Mouse (Mus musculus) spleen, adult 2 months (tissue): Measurements from ENCODE around the gene Il23r. TPM values are rescaled to one million over a fixed set of nuclear protein-coding genes. Genes with fewer than 3 reads are reported as not detected.

Experiments used
- DNase-seq, 2 experiments: peaks; one replicate each; pipeline versions ENCODE4 v3.0.0 to v3.0.0-alpha.2; 2012 to 2021; ENCODE audit warnings: low spot score in 2 of 2, low read depth in 1 of 2
- H3K27ac ChIP-seq: fragments of 200-500 bp; 2 replicates; pipeline ENCODE4 v1.5.1; 2012; ENCODE audit warnings: low read length, inconsistent platforms; ENCODE audit not compliant: insufficient read depth
- H3K27me3 ChIP-seq: fragments of 200-500 bp; 2 replicates; pipeline ENCODE4 v1.6.1; 2012; ENCODE audit warnings: mild to moderate bottlenecking, moderate library complexity, low read length, inconsistent platforms; ENCODE audit not compliant: control insufficient read depth, insufficient read depth
- H3K36me3 ChIP-seq: fragments of 200-500 bp; 2 replicates; pipeline ENCODE4 v1.6.1; 2012; ENCODE audit warnings: mild to moderate bottlenecking, low read length, inconsistent platforms; ENCODE audit not compliant: control insufficient read depth, insufficient read depth
- H3K4me1 ChIP-seq: fragments of 200-500 bp; 2 replicates; pipeline ENCODE4 v1.6.1; 2011; ENCODE audit warnings: inconsistent platforms; ENCODE audit not compliant: control insufficient read depth, insufficient read depth, insufficient read length
- H3K4me3 ChIP-seq: fragments of 200-500 bp; 2 replicates; pipeline ENCODE4 v1.5.1; 2011; ENCODE audit warnings: mild to moderate bottlenecking, inconsistent platforms; ENCODE audit not compliant: insufficient read depth, insufficient read length; ENCODE audit errors: extremely low read depth
- CTCF ChIP-seq: fragments of 200-500 bp; IDR thresholded peaks from 2 replicates; pipeline ENCODE4 v1.5.1; 2011; ENCODE audit warnings: mild to moderate bottlenecking, inconsistent platforms; ENCODE audit not compliant: insufficient read depth, insufficient read length, insufficient replicate concordance; ENCODE audit errors: extremely low read depth
- POLR2A ChIP-seq: fragments of 200-500 bp; IDR thresholded peaks from 2 replicates; pipeline ENCODE4 v1.6.1; 2011; ENCODE audit warnings: low read depth, low read length, inconsistent platforms
- WGBS: fragments of 180-500 bp; shearing (Covaris S2); methylation state at CpG from one replicate; pipeline ENCODE4 v1.1.7; 2018; 5-methylcytosine and 5-hydroxymethylcytosine counted together
- polyA plus RNA-seq: library from polyadenylated mRNA; depleted of rRNA; stranded (reverse); fragments of >200 nt; gene quantifications from 2 replicates; pipeline ENCODE4 v1.2.3, GENCODE M21; 2012

Gene Il23r
- polyA plus RNA-seq, 1 experiment: 0.08 TPM

DNA sequence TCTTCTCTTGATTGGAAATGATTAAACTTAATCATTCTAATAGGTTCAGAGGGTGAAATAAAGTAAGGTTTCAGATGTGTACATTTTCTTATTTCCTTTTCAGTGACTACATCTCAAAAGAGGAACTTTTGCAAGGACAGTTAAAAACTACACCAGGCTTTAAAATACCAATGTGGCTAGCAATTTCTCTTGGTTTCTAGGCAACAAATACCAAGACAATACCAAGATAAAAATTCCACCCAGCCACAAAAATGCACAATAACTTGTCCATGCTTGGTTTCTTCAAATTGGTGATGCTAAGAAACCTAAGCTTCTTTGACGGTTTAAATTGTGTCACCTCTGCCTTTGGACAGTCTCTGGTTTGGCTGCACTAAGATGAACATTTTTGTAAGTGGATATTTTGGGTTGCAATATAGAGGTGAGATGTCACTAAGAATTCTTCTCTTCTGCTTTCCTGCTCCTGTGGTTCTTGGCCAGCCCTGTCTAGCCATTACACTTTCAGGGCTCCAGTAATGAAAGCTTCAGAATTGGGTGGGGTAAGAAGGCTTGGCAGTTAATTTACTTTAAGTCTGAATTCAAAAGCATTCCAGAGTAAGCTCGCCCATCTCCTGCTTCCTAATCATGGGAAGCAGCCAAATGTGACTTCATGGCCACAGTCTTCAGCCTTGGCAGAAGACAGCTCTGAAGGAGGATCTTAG is 56.8 kb downstream of the Il23r start:
- no peak overlapping the region for H3K27ac ChIP-seq
- TF ChIP-seq CTCF (no peak), POLR2A (no peak)
- no peaks in the 10 kb centered on the region for H3K36me3 ChIP-seq
- WGBS: 63% methylated on average over 2 of the region's 2 CpGs
- no peak for DNase-seq
- no peaks in the 10 kb centered on the region for H3K27me3 ChIP-seq
- no peak overlapping the region for H3K4me3 ChIP-seq
- H3K4me1 ChIP-seq: no peaks in the 10 kb centered on the region

DNA sequence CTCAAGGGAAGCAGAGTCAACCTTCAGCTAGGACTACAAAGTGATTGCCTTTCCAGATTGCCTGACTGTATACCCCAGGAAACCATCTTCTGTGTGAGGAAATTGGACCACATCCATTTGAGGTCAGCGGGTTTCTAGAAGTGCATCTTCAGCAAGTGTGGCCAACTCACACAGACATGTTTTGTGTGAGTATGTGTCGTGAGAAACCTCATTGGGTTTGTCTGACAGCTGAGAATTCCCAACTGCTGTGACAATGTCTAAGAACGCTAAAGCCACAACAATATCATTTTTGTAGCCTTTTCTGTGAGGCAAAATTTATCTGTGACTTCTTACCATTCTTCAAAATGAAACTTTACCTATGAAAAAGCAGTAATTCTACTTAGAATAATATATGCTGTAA is 59.8 kb downstream of the Il23r start:
- no peaks in the 10 kb centered on the region for H3K27me3 ChIP-seq
- no peak overlapping the region for H3K4me3 ChIP-seq
- WGBS: 53% methylated on average over 3 of the region's 3 CpGs
- H3K36me3 ChIP-seq: no peaks in the 10 kb centered on the region
- no peak overlapping the region for H3K27ac ChIP-seq
- no peaks in the 10 kb centered on the region for H3K4me1 ChIP-seq
- TF ChIP-seq CTCF (no peak), POLR2A (no peak)
- DNase-seq: no peak

DNA sequence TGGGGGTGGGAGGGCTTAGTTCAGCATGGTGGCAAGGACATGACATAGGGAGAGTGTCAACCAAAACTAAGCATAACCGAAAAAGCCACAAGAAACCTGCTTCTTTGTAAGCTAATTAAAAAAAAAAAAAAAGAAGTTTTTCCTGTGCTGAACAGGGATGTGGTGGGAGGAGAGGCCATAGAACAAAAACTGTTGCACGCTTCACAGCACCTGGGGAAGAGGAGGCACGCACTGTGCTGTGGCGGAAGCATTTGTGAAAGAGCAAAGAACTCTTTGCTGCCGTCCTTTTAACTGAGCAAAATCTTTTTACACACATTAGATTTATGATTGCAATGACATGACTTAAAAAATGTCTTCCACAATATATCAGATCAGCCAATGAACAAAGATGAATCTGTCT is 69.9 kb downstream of the Il23r start:
- H3K4me3 ChIP-seq: no peak overlapping the region
- H3K27ac ChIP-seq: no peak overlapping the region
- TF ChIP-seq CTCF (no peak), POLR2A (no peak)
- H3K36me3 ChIP-seq: no peaks in the 10 kb centered on the region
- WGBS: 24% methylated on average over 5 of the region's 5 CpGs
- H3K27me3 ChIP-seq: no peaks in the 10 kb centered on the region
- no peak for DNase-seq
- H3K4me1 ChIP-seq: no peaks in the 10 kb centered on the region

DNA sequence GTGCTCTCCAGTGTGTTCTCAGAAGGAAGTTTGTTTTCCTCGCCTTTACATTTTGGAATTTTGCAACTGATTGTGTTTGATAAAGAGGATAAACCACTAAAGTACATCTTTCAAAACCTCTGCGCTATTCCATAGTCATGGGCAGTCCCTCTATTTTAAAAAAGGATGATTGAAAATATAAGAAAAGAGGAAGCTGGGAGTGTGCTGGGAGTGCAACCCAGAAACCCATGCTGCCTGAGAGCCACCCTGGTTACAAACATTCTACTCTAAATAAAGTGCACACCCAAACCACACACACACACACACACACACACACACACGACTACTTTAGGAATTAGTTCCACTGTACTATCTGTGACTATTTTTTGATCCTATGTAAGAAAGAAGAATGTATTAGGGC is 75.1 kb downstream of the Il23r start:
- H3K4me3 ChIP-seq: no peak overlapping the region
- no peaks in the 10 kb centered on the region; the same call in 1 of the 2 replicates for H3K4me1 ChIP-seq
- WGBS: 63% methylated on average over 3 of the region's 3 CpGs
- no peaks in the 10 kb centered on the region for H3K36me3 ChIP-seq
- H3K27me3 ChIP-seq: no peaks in the 10 kb centered on the region
- no peak for DNase-seq
- TF ChIP-seq CTCF (no peak), POLR2A (no peak)
- no peak overlapping the region for H3K27ac ChIP-seq

DNA sequence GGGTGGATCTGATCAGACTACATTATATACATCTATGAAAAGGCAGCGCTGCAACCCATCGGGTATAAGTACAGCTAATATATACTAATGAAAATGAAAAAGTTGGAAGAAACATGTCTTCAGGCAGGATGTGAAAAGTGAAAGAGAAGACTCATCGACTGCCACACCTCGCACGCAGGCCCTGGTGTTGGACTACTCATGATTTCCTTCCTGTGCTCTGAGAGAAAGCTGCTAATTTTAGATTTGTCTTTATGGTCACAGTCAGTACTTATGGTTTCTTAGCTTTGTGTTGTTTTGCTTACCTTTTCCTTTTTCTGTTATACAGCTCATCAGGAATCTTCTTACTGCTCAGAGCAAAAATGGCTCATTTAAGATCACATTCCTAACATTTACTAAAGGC is 76.4 kb downstream of the Il23r start:
- Histone ChIP-seq H3K4me1 (no peaks in the 10 kb centered on the region; the same call in 1 of the 2 replicates), H3K27ac (no peak overlapping the region), H3K36me3 (no peaks in the 10 kb centered on the region), H3K4me3 (no peak overlapping the region), H3K27me3 (no peaks in the 10 kb centered on the region)
- 24% methylated on average over 5 of the region's 5 CpGs for WGBS
- TF ChIP-seq CTCF (no peak), POLR2A (no peak)
- no peak for DNase-seq

DNA sequence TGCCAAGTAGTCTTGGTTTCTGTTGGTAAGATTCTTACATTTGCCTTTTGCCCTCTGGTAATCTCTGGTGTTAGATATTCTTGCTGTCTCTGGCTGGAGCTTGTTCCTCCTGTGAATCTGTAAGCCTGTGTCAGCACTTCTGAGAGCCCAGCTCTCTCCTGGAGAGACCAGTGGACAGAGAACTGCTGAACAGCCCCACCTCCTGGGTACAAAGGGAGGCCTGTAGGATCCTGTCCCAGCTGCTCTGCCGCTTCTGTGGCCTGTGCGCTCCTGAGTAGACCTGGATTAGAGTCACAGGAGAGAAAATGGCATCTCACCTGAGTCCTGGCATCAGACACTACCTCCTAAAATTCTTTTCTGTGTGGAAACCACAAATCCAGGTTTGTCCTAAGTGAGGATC is 78.3 kb downstream of the Il23r start:
- Histone ChIP-seq H3K4me3 (no peak overlapping the region), H3K27ac (no peak overlapping the region), H3K36me3 (no peaks in the 10 kb centered on the region), H3K4me1 (no peaks in the 10 kb centered on the region; the same call in 1 of the 2 replicates), H3K27me3 (no peaks in the 10 kb centered on the region)
- WGBS: 94% methylated on average over 2 of the region's 2 CpGs
- no peak for DNase-seq
- TF ChIP-seq POLR2A (no peak), CTCF (no peak)

DNA sequence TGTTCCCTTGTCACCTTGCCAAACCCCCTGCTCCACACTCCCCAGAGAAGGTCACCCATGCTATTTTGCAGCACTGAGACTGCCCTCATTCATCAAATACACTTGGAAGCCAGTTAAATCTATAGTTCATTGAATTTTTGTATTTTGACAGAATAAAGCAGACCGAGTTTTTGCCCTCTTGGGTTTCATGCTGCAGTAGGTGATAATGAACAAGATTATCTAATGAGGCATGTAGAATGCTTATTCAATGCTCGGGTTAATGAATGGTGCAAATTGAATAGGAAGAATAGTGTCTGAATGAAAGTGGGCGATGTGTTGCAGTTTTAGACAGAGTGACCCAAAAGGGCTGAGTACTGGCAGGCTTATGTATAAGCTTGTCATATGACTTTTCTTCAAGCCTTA is 86.4 kb downstream of the Il23r start:
- H3K27me3 ChIP-seq: no peaks in the 10 kb centered on the region
- 94% methylated on average over 3 of the region's 3 CpGs for WGBS
- H3K36me3 ChIP-seq: no peaks in the 10 kb centered on the region
- DNase-seq: no peak
- no peak for TF ChIP-seq CTCF
- no peak for TF ChIP-seq POLR2A
- H3K27ac ChIP-seq: no peak overlapping the region
- no peaks in the 10 kb centered on the region for H3K4me1 ChIP-seq
- H3K4me3 ChIP-seq: no peak overlapping the region
